Mouse (Mus musculus): Measurements from ENCODE around the gene Pde6d.
A peak's percentile ranks its signal among the peaks of the same experiment; 100 is the strongest.
"Not testable (repeated sequence)": the region's sequence is repeated elsewhere in the genome, so short reads cannot be mapped to it uniquely, and the experiment has no call there.

Gene Pde6d

GRCm38 (mm10) chr1:86569292-86569860, 13.1 kb downstream of the Pde6d start:
- DNase-seq (ENCODE audit: low read depth, low spot score) = no peak

GRCm38 (mm10) chr1:86568409-86568808, 14.0 kb downstream of the Pde6d start:
- no peak for DNase-seq (ENCODE audit: low read depth, low spot score)

GRCm38 (mm10) chr1:86562663-86563062, 19.8 kb downstream of the Pde6d start:
- no peak for DNase-seq (ENCODE audit: low read depth, low spot score)

- no peak for DNase-seq (ENCODE audit: low read depth, low spot score)
Observed at GRCm38 (mm10) chr1:86559232-86559631, 23.2 kb downstream of the Pde6d start.

GRCm38 (mm10) chr1:86557872-86558271, 24.6 kb downstream of the Pde6d start:
- no peak for DNase-seq (ENCODE audit: low read depth, low spot score)

- no peak for DNase-seq (ENCODE audit: low read depth, low spot score)
Observed at GRCm38 (mm10) chr1:86555665-86556064, 26.8 kb downstream of the Pde6d start.

- DNase-seq (ENCODE audit: low read depth, low spot score) = no peak
Observed at GRCm38 (mm10) chr1:86551877-86552276, 30.6 kb downstream of the Pde6d start.

- DNase-seq (ENCODE audit: low read depth, low spot score) = no peak
Observed at GRCm38 (mm10) chr1:86551299-86551698, 31.1 kb downstream of the Pde6d start.

- no peak for DNase-seq (ENCODE audit: low read depth, low spot score)
Observed at GRCm38 (mm10) chr1:86546797-86547196, 35.6 kb downstream of the Pde6d start.

GRCm38 (mm10) chr1:86542584-86542983, 39.8 kb downstream of the Pde6d start:
- no peak for DNase-seq (ENCODE audit: low read depth, low spot score)

- not testable (repeated sequence) for DNase-seq (ENCODE audit: low read depth, low spot score)
Observed at GRCm38 (mm10) chr1:86539583-86539982, 42.8 kb downstream of the Pde6d start.

GRCm38 (mm10) chr1:86538383-86538782, 44.0 kb downstream of the Pde6d start:
- DNase-seq (ENCODE audit: low read depth, low spot score) = peak; percentile 49

GRCm38 (mm10) chr1:86533411-86534130, 48.9 kb downstream of the Pde6d start:
- DNase-seq (ENCODE audit: low read depth, low spot score) = peak; percentile 81

GRCm38 (mm10) chr1:86532362-86533051, 49.9 kb downstream of the Pde6d start:
- peak; percentile 95 for DNase-seq (ENCODE audit: low read depth, low spot score)

GRCm38 (mm10) chr1:86531547-86532321, 50.7 kb downstream of the Pde6d start:
- no peak for DNase-seq (ENCODE audit: low read depth, low spot score)

- peak; percentile 33 for DNase-seq (ENCODE audit: low read depth, low spot score)
Observed at GRCm38 (mm10) chr1:86530871-86531546, 51.4 kb downstream of the Pde6d start.

- no peak for DNase-seq (ENCODE audit: low read depth, low spot score)
Observed at GRCm38 (mm10) chr1:86529590-86529989, 52.8 kb downstream of the Pde6d start.

- DNase-seq (ENCODE audit: low read depth, low spot score) = peak; percentile 92
Observed at GRCm38 (mm10) chr1:86528571-86529180, 53.8 kb downstream of the Pde6d start.

- DNase-seq (ENCODE audit: low read depth, low spot score) = peak; percentile 92
Observed at GRCm38 (mm10) chr1:86527599-86528486, 54.6 kb downstream of the Pde6d start.
